8 mouse cellular contexts compared by ENCODE assay signal in the genomic region with DNA sequence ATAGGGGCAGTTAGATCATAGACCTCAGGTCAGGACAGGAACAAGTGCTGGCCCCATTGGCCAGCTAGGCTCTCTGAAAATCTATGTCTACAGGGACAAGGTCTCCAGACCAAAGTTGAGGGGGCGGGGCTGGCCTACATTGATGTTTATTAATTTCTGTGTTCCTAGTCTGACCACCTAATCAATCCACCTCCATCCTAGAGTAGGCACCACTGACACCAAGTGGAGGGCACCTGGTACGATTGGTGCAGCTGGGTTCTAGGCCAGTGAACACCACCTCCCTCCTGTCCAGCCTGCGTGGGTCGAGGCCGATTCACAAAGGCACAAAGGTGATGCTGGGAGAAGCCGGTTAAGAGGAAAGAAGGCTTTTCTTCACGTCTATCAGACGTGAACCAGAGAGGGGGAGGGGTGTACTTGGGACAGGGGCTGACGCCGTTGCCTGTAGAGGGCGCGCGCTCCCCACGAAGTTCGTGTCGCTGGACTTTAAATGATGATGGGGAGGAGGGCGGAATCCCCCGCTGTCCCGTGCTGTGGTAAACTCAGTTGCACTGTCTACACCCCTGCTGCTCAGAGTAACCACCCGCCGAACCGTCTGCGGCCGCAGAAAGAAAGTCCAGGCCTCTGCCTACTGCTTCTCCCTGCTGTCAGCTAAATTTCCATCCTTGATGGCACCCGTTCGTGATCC. TPM values are rescaled to one million over a fixed set of nuclear protein-coding genes. Genes with fewer than 3 reads are reported as not detected.
DNase-seq lines count a peak whose midpoint lies in the region; ATAC-seq and TF ChIP-seq lines count a peak whose summit lies in the region.

No protein-coding gene starts in this region.

- H3K27ac ChIP-seq in cortical plate, adult 2 months (ENCODE audit: insufficient read depth, low read length): no peak overlapping the region
- H3K27ac ChIP-seq in intestine, postnatal 0 days (ENCODE audit: low read depth, low read length): no peak overlapping the region
- no peak overlapping the region for H3K27ac ChIP-seq in liver, embryonic 12.5 days

- WGBS in intestine, postnatal 0 days: 2% methylated on average over 26 of the region's 26 CpGs
- WGBS in liver, embryonic 12.5 days (ENCODE audit: insufficient replicate concordance): 1% methylated on average over 26 of the region's 26 CpGs

- peak; percentile 75 for TF ChIP-seq CTCF in cortical plate, adult 2 months (IDR thresholded peaks at IDR 0.05; ENCODE audit: extremely low read depth, insufficient read depth, low read length)
- TF ChIP-seq CTCF in intestine, postnatal 0 days (IDR thresholded peaks at IDR 0.05; ENCODE audit: low read depth): peak; percentile 96

- no peak for TF ChIP-seq POLR2A in cortical plate, adult 2 months (IDR thresholded peaks at IDR 0.05; ENCODE audit: extremely low read depth, insufficient read depth, low read length)

- peaks cover 22% of the 10 kb centered on the region; the same call in 1 of the 2 replicates for H3K36me3 ChIP-seq in intestine, postnatal 0 days (ENCODE audit: control insufficient read depth, insufficient read depth)
- H3K36me3 ChIP-seq in liver, embryonic 12.5 days: peaks cover 13% of the 10 kb centered on the region

- DNase-seq in 3T3-L1 (ENCODE audit: low read depth, low spot score) (peak; percentile 81), R1 (ENCODE audit: low read depth, low spot score) (peak; percentile 76)
- DNase-seq in heart, adult 11 months: peak; percentile 98
- DNase-seq in naive thymus-derived CD4-positive, alpha-beta T cell, adult 2 months (ENCODE audit: low read depth): peak; percentile 91
- DNase-seq in testis, postnatal 14 days (ENCODE audit: low spot score): peak; percentile 75

- H3K9me3 ChIP-seq in intestine, postnatal 0 days (ENCODE audit: control insufficient read depth): no peaks in the 10 kb centered on the region
- no peaks in the 10 kb centered on the region for H3K9me3 ChIP-seq in liver, embryonic 12.5 days (replicated peaks)

- 0 out of 2 replicates have a peak overlapping the region, but pooled peaks have one; percentile 4 for H3K4me3 ChIP-seq in cortical plate, adult 2 months (ENCODE audit: insufficient read depth, low read length)
- peak overlapping the region; percentile 22; the same call in 1 of the 2 replicates for H3K4me3 ChIP-seq in intestine, postnatal 0 days (ENCODE audit: low read depth, low read length)
- no peak overlapping the region for H3K4me3 ChIP-seq in liver, embryonic 12.5 days

- no peaks in the 10 kb centered on the region; the same call in 1 of the 2 replicates for H3K4me1 ChIP-seq in cortical plate, adult 2 months (ENCODE audit: control insufficient read depth, insufficient read depth, low read length)
- peaks cover 10% of the 10 kb centered on the region; the same call in 1 of the 2 replicates for H3K4me1 ChIP-seq in intestine, postnatal 0 days (replicated peaks; ENCODE audit: control insufficient read depth, insufficient read depth, low read length)
- H3K4me1 ChIP-seq in liver, embryonic 12.5 days: peaks cover 23% of the 10 kb centered on the region

- H3K27me3 ChIP-seq in intestine, postnatal 0 days (replicated peaks; ENCODE audit: control insufficient read depth, insufficient read depth, low read length): peaks cover 44% of the 10 kb centered on the region
- H3K27me3 ChIP-seq in liver, embryonic 12.5 days (replicated peaks): peaks cover 73% of the 10 kb centered on the region

- peak overlapping the region; percentile 24 for H3K4me2 ChIP-seq in intestine, postnatal 0 days (replicated peaks; ENCODE audit: low read depth)
- H3K4me2 ChIP-seq in liver, embryonic 12.5 days: peak overlapping the region; percentile 26

- H3K9ac ChIP-seq in intestine, postnatal 0 days (ENCODE audit: low read depth, low read length): no peak overlapping the region
- H3K9ac ChIP-seq in liver, embryonic 12.5 days: no peak overlapping the region

- peak; percentile 25; the same call in 1 of the 2 replicates for ATAC-seq in intestine, postnatal 0 days
- ATAC-seq in liver, embryonic 12.5 days: 0 out of 2 replicates have a peak, but pooled peaks have one; percentile 16

RNA-seq across cellular contexts. Expression of a gene that starts 6.8 kb away (rescaled TPM):
- polyA plus RNA-seq in cortical plate, adult 2 months (2012; rRNA removed): 6.0 and 7.4 TPM in 2 replicates
- 6.4 and 6.6 TPM in 2 replicates for polyA plus RNA-seq in intestine, postnatal 0 days (2015; fragmentation: Nextera tagmentation; extraction: Ambion mirVana)
- polyA plus RNA-seq in liver, embryonic 12.5 days (2016; fragmentation: Nextera tagmentation; extraction: Ambion mirVana): 2.5 and 3.3 TPM in 2 replicates

RNA-seq across cellular contexts. Expression of a gene that starts 11.3 kb away (rescaled TPM):
- polyA plus RNA-seq in cortical plate, adult 2 months (2012; rRNA removed): 2.6 and 2.8 TPM in 2 replicates
- polyA plus RNA-seq in intestine, postnatal 0 days (2015; fragmentation: Nextera tagmentation; extraction: Ambion mirVana): 4.9 TPM in 2 replicates
- 8.6 TPM in 2 replicates for polyA plus RNA-seq in liver, embryonic 12.5 days (2016; fragmentation: Nextera tagmentation; extraction: Ambion mirVana)

RNA-seq across cellular contexts. Expression of a gene that starts 46.0 kb away (rescaled TPM):
- polyA plus RNA-seq in cortical plate, adult 2 months (2012; rRNA removed): not detected in 2 replicates
- 30.9 and 32.3 TPM in 2 replicates for polyA plus RNA-seq in intestine, postnatal 0 days (2015; fragmentation: Nextera tagmentation; extraction: Ambion mirVana)
- polyA plus RNA-seq in liver, embryonic 12.5 days (2016; fragmentation: Nextera tagmentation; extraction: Ambion mirVana): not detected in 2 replicates

RNA-seq across cellular contexts. Expression of a gene that starts 52.0 kb away (rescaled TPM):
- polyA plus RNA-seq in cortical plate, adult 2 months (2012; rRNA removed): 45.3 and 47.5 TPM in 2 replicates
- 6.5 and 7.6 TPM in 2 replicates for polyA plus RNA-seq in intestine, postnatal 0 days (2015; fragmentation: Nextera tagmentation; extraction: Ambion mirVana)
- 3.2 and 3.3 TPM in 2 replicates for polyA plus RNA-seq in liver, embryonic 12.5 days (2016; fragmentation: Nextera tagmentation; extraction: Ambion mirVana)

Comparison
In these comparisons a context has a peak if more than half of its experiments do, and no peak if none do; other contexts are left out.
1. RNA of a gene that starts 46.0 kb away (polyA plus RNA-seq): 30.9 to 32.3 TPM in intestine, postnatal 0 days; not detected in cortical plate, adult 2 months and not detected in liver, embryonic 12.5 days; every median in the first group is over 10 times any median in the second.
2. Peak in every context shown above with its lines, with median percentiles within 50 percentile points of each other: DNase-seq.